Mouse (Mus musculus) stomach, adult 2 months (tissue): Measurements from ENCODE around the gene Uba1. TPM values are rescaled to one million over a fixed set of nuclear protein-coding genes. Genes with fewer than 3 reads are reported as not detected.

Source experiments
- polyA plus RNA-seq: library from polyadenylated mRNA; depleted of rRNA; stranded (reverse); fragments of >200 nt; gene quantifications from 2 replicates; pipeline ENCODE4 v1.2.3, GENCODE M21; 2012; rRNA removed

Uba1 gene
- 149 and 172 TPM in 2 replicates for polyA plus RNA-seq

GRCm38 (mm10) chrX:20658026-20658652 is at the start of gene Uba1:
Gene Uba1, plus strand, starts transcription at chrX:20658326.

GRCm38 (mm10) chrX:20617176-20617902 is 40.8 kb upstream of the Uba1 start, which contains the start of the genes Rbm10 and Ndufb11:
Gene Rbm10, plus strand, starts transcription at chrX:20617503.
Gene Ndufb11, minus strand, starts transcription at chrX:20617619.

GRCm38 (mm10) chrX:20687519-20688067 is 29.5 kb downstream of the Uba1 start, which contains the start of gene Cdk16:
Gene Cdk16, plus strand, starts transcription at chrX:20687954.

GRCm38 (mm10) chrX:20703741-20704290 is 45.7 kb downstream of the Uba1 start, which contains the start of gene Usp11:
Gene Usp11, plus strand, starts transcription at chrX:20703906.

Other genes with a start within 250 kb of the Uba1 start
- 0.03 and 0.16 TPM in 2 replicates for gene Jade3, start 232.6 kb upstream of the Uba1 start, polyA plus RNA-seq
- not detected in 2 replicates for gene Rgn, start 108.5 kb upstream of the Uba1 start, polyA plus RNA-seq
- 21.4 and 28.5 TPM in 2 replicates for gene Rbm10, start 40.8 kb upstream of the Uba1 start, polyA plus RNA-seq
- 39.1 and 42.1 TPM in 2 replicates for gene Ndufb11, start 40.7 kb upstream of the Uba1 start, polyA plus RNA-seq
- 62.6 and 72.1 TPM in 2 replicates for gene Cdk16, start 29.6 kb downstream of the Uba1 start, polyA plus RNA-seq
- 0.73 and 1.5 TPM in 2 replicates for gene Usp11, start 45.6 kb downstream of the Uba1 start, polyA plus RNA-seq
- gene Araf, start 139.5 kb downstream of the Uba1 start, polyA plus RNA-seq, result 76.0 and 84.0 TPM in 2 replicates
- 7.8 and 12.1 TPM in 2 replicates for gene Timp1, start 211.8 kb downstream of the Uba1 start, polyA plus RNA-seq